Comparison of ENCODE assay signal across 8 mouse cellular contexts in genomic region chr9:37576436-37576930, GRCm38 (mm10). TPM values are rescaled to one million over a fixed set of nuclear protein-coding genes. Genes with fewer than 3 reads are reported as not detected.
DNase-seq lines count a peak whose midpoint lies in the region; ATAC-seq lines count a peak whose summit lies in the region.

No protein-coding gene starts in this region.

- H3K9me3 ChIP-seq in midbrain, embryonic 15.5 days: no peaks in the 10 kb centered on the region

- H3K4me1 ChIP-seq in midbrain, embryonic 15.5 days: peaks cover 7% of the 10 kb centered on the region

- H3K27ac ChIP-seq in midbrain, embryonic 15.5 days: peak overlapping the region; percentile 67

- H3K4me3 ChIP-seq in midbrain, embryonic 15.5 days: peak overlapping the region; percentile 9; the same call in 1 of the 2 replicates

- 33% methylated on average over 14 of the region's 14 CpGs for WGBS in midbrain, embryonic 15.5 days

- no peak overlapping the region for H3K9ac ChIP-seq in midbrain, embryonic 15.5 days

- DNase-seq in adrenal gland, adult 2 months: peak; percentile 50
- DNase-seq in adrenal gland, postnatal 4 days (ENCODE audit: low spot score in 2 of 2): no peak
- peak; percentile 23 for DNase-seq in A20 (ENCODE audit: low read depth, low spot score)
- DNase-seq in fibroblast of lung, adult 2 months (ENCODE audit: low read depth): peak; percentile 22
- peak; percentile 43 to 53 for DNase-seq in layer of hippocampus, postnatal 10 days (ENCODE audit: low spot score in 2 of 2)
- DNase-seq in telencephalon, adult 2 months (ENCODE audit: low read depth, low spot score): peak; percentile 63
- DNase-seq in lung, postnatal 4 days: no peak

- no peaks in the 10 kb centered on the region for H3K36me3 ChIP-seq in midbrain, embryonic 15.5 days (replicated peaks)

- peak overlapping the region; percentile 37 for H3K4me2 ChIP-seq in midbrain, embryonic 15.5 days

- ATAC-seq in midbrain, embryonic 15.5 days (replicated peaks): peak; percentile 78

- H3K27me3 ChIP-seq in midbrain, embryonic 15.5 days (replicated peaks): no peaks in the 10 kb centered on the region

RNA-seq across cellular contexts. Expression of gene Siae, which starts 21.0 kb away (rescaled TPM):
- 10 to 100 TPM; 16.5 to 17.7 TPM for total RNA-seq in adrenal gland, adult 2 months (2021)
- polyA plus RNA-seq in adrenal gland, adult 2 months (2012; rRNA removed): 4.5 and 4.9 TPM in 2 replicates
- 10 to 100 TPM; 17.4 to 18.4 TPM for total RNA-seq in adrenal gland, postnatal 4 days (2021)
- 10 to 100 TPM; 10.9 to 12.0 TPM for total RNA-seq in layer of hippocampus, postnatal 10 days (2021)
- 11.5 and 12.0 TPM in 2 replicates for polyA plus RNA-seq in midbrain, embryonic 15.5 days (2015; fragmentation: Nextera tagmentation; extraction: Ambion mirVana)

RNA-seq across cellular contexts. Expression of gene Nrgn, which starts 23.8 kb away (rescaled TPM):
- total RNA-seq in adrenal gland, adult 2 months (2021): 1 to 10 TPM; 1.5 to 2.8 TPM
- 1.9 and 3.8 TPM in 2 replicates for polyA plus RNA-seq in adrenal gland, adult 2 months (2012; rRNA removed)
- 1 to 10 TPM; 4.1 to 6.7 TPM for total RNA-seq in adrenal gland, postnatal 4 days (2021)
- 1,000 to 10,000 TPM; 1,430 to 1,457 TPM for total RNA-seq in layer of hippocampus, postnatal 10 days (2021)
- polyA plus RNA-seq in midbrain, embryonic 15.5 days (2015; fragmentation: Nextera tagmentation; extraction: Ambion mirVana): 5.8 and 6.7 TPM in 2 replicates

RNA-seq across cellular contexts. Expression of gene Spa17, which starts 37.0 kb away (rescaled TPM):
- total RNA-seq in adrenal gland, adult 2 months (2021): 1 to 10 TPM; 3.2 to 4.0 TPM
- polyA plus RNA-seq in adrenal gland, adult 2 months (2012; rRNA removed): 0.51 and 1.3 TPM in 2 replicates
- total RNA-seq in adrenal gland, postnatal 4 days (2021): 1 to 10 TPM; 2.3 to 3.4 TPM
- 1 to 10 TPM; 2.2 TPM for total RNA-seq in layer of hippocampus, postnatal 10 days (2021)
- 8.5 and 8.6 TPM in 2 replicates for polyA plus RNA-seq in midbrain, embryonic 15.5 days (2015; fragmentation: Nextera tagmentation; extraction: Ambion mirVana)

RNA-seq across cellular contexts. Expression of gene Vsig2, which starts 37.4 kb away (rescaled TPM):
- total RNA-seq in adrenal gland, adult 2 months (2021): 1 to 10 TPM; 1.8 to 3.0 TPM
- polyA plus RNA-seq in adrenal gland, adult 2 months (2012; rRNA removed): 8.8 and 8.9 TPM in 2 replicates
- 1 to 10 TPM; 5.8 to 7.3 TPM for total RNA-seq in adrenal gland, postnatal 4 days (2021)
- 1 to 10 TPM; 2.4 to 4.8 TPM for total RNA-seq in layer of hippocampus, postnatal 10 days (2021)
- 0.46 and 0.59 TPM in 2 replicates for polyA plus RNA-seq in midbrain, embryonic 15.5 days (2015; fragmentation: Nextera tagmentation; extraction: Ambion mirVana)

RNA-seq across cellular contexts. Expression of gene Esam, which starts 48.6 kb away (rescaled TPM):
- total RNA-seq in adrenal gland, adult 2 months (2021): 10 to 100 TPM; 23.5 to 42.4 TPM
- polyA plus RNA-seq in adrenal gland, adult 2 months (2012; rRNA removed): 49.2 and 59.1 TPM in 2 replicates
- total RNA-seq in adrenal gland, postnatal 4 days (2021): 10 to 100 TPM; 51.7 to 55.5 TPM
- 10 to 100 TPM; 30.3 to 31.5 TPM for total RNA-seq in layer of hippocampus, postnatal 10 days (2021)
- 47.0 and 49.1 TPM in 2 replicates for polyA plus RNA-seq in midbrain, embryonic 15.5 days (2015; fragmentation: Nextera tagmentation; extraction: Ambion mirVana)

Comparison
In these comparisons a context has a peak if more than half of its experiments do, and no peak if none do; other contexts are left out.
1. DNase-seq: peak in adrenal gland, adult 2 months (single experiment), A20 (single experiment), fibroblast of lung, adult 2 months (single experiment), layer of hippocampus, postnatal 10 days (2 of 2) and telencephalon, adult 2 months (single experiment); none in adrenal gland, postnatal 4 days (0 of 2) and lung, postnatal 4 days (0 of 2).
2. RNA of gene Nrgn, which starts 23.8 kb away (total RNA-seq): 1,430 to 1,457 TPM in layer of hippocampus, postnatal 10 days; 4.1 to 6.7 TPM in adrenal gland, postnatal 4 days and 1.5 to 2.8 TPM in adrenal gland, adult 2 months; every median in the first group is over 100 times any median in the second.